Mouse (Mus musculus) layer of hippocampus, adult 9-11 months (tissue): Measurements from ENCODE around the gene Psmb4.
"Not testable (repeated sequence)": the region's sequence is repeated elsewhere in the genome, so short reads cannot be mapped to it uniquely, and the experiment has no call there.

Experiments
- DNase-seq: peaks from one replicate; pipeline ENCODE4 v3.0.0; 2022

Psmb4 gene

DNA sequence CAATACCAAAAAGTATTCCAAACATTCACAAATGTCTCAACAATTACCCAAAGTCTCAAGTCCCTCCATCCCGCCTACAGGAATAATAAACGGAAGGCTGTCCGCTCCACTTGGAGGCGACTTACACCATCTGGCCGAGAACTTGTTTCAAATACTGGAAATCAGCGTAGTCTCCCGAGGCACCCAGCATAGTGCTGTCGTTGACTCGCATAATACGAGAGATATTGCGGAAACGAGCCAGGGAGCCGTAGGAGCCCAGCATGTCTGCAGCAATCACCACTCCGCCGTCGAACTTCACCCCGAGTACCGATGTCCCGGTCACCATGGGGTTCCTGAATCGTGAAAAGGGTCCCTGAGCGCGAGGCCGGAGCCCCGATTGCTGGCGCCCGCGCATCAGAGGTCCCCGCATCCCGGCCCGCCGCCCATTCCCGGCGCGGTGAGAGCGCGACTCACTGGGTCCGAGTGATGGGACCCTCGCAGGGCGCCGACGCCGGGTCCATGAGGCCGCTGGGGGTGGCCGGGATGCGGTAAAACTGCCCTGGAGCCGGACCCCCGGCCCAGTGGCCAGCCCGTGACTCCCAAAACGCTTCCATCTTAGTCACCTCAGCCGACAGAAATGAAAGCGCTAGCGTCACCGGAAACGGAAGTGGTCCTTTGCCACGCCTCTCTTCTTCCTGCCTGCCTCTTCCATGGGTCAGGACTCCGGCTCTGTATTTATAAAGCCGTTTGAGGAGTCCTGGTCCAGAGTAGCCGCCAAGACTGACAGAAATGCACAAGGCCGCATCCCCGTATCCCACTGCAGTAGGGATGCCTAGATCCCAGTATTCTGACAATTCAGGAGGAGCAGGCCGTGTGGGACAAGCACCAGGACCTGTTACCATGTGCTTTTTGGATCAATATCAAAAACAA is at the start of gene Psmb4:
TSS of gene Psmb4 (minus strand) at position 646 of the 909 bp plus-strand sequence.
- peak; percentile 86 for DNase-seq

DNA sequence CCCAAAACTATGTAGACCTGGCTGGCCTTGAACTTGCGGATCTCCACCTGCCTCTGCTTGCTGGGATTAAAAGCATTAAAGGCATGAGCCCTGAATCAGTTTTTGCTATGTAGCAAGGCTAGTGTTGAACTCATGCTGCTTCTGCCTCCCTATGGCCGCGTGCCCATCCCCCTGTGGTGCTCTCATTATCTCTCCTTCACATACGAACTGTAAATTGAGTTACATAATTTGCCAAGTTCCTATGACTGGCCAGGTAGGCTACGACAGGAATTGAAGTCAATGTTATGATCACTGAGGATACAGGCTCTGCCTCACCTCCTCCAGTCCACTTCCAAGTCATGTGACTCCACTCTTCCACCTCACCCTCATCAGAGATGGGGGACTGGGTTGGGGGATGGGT is 49.4 kb upstream of the Psmb4 start:
- DNase-seq: not testable (repeated sequence)

DNA sequence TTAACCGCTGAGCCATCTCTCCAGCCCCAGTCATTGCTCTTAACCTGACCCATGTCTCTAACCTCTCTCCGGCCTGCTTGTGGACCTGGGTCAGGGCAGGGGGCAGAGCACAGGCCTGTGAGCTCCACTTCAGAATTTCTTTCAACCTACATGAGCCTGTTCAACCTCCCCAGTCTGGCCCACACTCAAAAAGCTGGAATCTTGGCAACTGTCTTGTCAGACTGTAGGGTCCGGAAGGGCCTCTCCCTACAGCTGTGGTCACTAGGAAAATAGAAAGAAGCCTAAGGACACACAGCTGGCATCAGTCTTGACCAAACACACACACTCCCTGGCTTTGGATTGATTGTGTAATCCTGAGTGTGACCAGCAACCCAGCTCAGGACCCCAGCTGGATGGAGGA is 48.6 kb upstream of the Psmb4 start:
- DNase-seq: not testable (repeated sequence)

DNA sequence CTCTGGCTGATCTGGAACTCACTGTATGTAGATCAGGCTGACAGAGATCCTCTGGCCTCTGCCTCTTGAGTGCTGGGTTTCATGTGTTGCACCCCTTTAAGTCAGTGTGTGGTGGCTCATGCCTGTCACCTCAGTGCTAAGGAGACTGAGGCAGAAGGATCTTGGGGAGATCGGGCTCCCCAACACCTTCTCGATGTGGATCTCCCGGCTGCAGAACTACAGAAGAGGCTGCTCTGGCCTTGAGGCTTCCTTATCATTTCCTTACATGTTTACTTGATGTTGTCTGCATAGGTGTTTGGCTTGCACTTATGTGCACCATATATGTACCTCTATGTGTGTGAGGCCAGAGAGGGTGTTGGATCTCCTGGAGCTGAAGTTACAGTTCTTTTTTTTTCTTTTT is 47.8 kb upstream of the Psmb4 start:
- DNase-seq: not testable (repeated sequence)

DNA sequence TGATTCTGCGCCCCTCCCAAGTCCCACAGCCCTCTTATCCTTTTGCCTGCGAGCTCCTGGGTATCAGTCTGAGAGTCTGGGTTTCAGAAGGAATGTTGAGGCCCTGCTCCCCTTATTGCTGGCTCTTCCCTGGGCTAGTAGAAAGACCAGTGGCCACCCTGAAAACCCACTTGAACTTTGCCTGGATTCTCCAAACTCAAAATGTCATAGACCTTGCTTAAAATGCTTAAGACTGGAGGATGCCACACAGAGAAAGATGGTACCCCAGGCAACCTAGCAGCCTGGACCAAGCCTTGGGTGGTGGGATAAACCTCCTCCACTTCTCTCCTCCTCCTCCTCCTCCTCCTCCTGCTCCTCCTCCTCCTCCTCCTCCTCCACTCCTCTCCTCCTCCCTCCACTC is 46.8 kb upstream of the Psmb4 start:
- DNase-seq: not testable (repeated sequence)

DNA sequence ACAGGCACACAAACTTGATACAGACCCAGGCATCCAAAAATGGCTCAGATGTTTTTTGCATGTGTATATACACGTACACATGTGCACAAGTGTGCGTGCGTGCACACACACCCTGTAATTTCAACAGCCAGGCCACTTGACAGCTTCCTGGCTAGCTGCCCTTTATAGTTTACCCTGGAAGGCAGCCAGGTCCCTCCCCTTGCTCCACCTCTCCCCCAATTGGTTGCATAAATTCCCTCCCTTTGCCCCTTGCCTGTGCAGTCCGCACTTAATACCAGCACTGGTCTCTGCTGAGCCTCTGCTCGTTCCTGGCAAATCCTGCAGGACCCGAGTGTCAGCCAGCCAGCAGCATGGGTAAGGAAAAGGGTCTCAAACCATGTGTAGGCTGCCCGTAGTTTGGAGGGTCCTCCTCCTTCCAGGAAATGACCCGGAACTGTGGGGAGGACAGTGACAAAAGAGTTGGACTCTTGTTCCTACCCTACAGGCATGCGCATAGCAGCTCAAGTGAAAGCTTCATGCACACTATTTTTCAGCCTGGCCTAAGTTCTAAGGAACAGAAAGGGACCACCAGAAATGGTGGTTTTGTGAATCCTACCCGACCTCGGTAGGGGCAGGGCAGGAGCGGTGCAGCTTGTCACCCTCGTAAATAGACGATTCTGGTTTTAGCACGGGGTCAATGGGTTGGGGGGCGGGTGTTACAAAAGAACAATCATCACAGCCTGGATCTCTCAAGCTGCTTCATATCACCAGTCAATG is 46.2 kb upstream of the Psmb4 start, which contains the start of gene Selenbp1:
TSS of gene Selenbp1 (plus strand) at position 248 of the 756 bp plus-strand sequence.
- peak; percentile 62 for DNase-seq

DNA sequence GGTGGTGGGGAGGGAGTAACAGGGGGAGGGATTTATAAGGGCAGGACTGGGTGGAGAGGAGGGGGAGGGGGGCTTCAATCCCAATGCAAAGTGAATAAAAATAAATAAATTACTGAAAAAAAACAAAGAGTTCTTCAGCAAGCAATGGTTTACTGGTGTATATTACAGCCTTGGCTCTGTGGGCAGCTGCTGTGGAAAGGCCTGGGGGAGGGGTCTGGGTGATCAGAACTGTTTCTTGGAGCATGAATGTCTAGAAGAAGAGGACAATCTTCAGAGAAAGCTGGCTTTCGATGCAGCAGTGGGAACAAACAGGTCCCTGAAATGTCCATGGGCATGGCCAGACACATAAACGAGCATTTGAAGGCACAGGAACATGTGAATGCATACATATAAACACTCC is 45.5 kb upstream of the Psmb4 start:
- DNase-seq: not testable (repeated sequence)

DNA sequence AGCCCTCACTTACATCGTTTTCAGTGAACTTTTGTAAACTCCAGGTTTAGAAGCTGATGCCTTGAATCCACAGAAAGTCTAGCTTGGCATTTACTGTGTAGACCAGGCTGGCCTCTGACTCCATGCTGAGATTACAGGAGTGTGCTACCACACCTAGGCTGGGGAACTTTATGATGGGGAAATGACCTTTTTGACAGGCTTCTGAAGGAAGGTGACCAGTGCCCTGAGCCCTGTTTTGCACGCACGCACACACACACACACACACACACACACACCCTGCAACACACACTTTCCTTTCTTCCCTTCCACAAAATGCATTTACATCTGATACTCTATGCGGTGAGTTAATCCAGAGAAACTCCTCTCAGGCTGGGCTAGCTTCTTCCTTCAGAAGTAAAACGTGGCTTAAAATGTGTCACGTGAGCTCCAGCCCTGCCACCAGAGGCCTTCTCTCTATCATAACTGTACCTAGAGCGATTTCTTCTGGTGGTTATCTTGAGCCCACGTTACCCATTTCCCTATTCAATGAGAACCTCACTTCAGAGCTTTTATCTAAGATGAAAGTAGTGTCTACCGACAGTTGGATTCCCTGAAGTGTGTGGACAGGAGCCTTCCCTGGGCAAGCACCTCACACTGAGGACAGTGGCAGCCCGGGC is 44.8 kb upstream of the Psmb4 start:
- DNase-seq: not testable (repeated sequence)

DNA sequence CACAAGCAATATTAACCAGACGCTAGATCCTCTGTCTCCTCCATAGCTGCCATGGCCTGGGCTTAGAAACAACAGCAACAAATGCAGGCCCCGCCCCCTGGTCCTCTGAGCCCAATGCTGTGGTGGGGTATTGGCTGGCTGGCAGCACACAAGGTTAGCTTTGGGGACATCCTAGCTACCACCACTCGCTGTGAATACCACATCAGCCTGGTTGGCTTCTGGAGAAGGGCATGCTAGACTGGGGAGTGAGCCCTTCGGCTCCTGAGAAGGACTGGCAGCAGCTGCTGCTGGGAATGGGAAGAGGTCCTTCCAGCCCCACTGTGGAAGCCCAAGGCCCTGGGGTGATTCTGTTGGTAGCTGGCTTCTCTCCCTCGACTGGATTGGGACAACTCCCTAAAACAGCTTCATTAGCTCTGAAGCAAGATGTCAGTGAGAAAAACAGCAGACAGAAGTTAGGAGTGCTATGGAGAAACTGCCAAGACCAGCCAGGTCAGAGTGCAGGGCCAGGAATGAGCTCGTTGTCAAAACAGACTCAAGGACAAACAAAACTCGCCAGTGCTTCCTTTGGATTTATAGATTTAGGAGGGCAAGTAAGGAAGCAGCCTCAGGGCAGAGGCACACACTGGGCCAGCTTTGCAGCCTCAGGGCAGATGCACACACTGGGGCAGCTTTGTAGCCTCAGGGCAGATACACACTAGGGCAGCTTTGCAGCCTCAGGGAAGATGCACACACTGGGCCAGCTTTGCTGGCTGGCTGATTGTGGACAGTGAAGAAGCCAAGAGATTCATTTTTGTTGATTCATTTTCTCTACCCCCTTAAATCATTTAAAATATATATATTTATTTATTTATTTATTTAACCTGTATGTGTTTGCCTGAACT is 43.9 kb upstream of the Psmb4 start:
- DNase-seq: not testable (repeated sequence)

DNA sequence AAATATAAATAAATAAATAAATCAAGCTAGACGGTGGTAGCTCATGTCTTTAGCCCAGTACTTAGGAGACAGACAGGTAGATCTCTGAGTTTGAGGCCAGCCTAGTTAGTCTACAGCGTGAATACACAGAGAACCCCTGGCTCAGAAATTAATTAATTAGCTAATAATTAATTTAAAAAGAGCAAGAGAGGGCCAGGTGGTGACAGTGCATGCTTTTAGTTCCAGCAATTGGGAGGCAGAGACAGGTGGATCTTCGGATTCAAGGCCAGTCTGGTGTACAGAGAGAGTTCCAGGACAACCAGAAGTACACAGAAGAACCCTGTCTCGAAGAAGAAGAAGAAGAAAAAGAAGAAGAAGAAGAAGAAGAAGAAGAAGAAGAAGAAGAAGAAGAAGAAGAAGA is 42.2 kb upstream of the Psmb4 start:
- DNase-seq: not testable (repeated sequence)

DNA sequence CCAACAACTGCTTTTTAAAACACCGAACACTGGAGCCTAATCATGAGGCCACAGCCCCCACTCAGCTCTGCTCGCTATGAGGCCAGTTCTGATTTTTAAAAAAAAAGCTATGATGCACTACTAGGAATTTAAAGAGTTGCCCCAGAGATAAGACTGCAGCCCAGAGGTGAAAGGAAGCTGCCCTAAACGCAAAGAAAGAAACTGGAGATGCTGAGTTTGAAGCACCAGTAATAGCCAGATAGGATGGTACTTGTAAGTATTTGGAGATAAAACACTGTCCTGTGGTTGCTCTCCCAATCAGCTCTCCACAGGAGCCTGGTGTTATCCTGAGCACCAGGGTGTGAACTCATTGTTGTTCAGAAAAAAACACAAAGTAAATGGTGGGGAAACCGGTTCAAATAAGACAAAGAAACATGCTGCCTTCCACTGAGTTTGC is 39.6 kb upstream of the Psmb4 start:
- DNase-seq: not testable (repeated sequence)

DNA sequence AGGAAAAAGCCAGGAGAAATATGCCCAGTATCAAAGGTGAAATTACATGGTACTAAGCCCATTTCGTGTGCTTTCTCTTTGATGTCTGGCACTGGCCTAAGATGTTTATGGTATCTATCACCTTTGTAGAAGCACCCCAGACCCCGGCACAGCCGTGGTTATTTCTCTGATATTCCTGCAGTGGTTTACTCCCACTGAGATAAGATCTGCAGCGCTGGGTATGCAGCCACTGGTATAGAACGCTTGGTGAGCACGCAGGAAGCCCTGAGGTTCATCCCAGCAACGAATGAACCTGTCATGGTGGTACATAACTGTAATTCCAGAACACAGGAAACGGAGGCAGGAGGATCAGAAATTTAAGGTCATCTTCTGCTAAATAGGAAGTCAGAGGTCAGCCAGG is 37.9 kb upstream of the Psmb4 start:
- no peak for DNase-seq

DNA sequence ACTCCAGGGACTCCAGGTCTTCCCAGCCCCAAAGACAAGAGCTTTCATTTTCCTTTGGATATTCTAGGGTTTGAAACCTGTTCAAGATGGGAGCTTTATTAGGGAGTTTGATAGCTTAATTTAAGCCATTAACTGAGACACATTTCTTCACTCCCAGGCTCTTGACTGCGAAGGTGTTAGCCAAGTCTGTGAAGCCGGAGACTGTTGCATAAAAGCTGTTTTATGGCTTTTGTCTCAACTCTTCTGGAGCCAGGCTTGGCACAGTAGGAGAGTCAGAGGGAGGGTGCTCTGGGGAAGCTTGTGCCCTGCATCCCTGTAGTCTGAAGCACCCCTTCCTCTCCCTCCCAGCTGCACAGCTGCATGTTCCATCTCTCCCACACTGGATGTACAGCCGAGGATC is 35.6 kb upstream of the Psmb4 start:
- DNase-seq: no peak

DNA sequence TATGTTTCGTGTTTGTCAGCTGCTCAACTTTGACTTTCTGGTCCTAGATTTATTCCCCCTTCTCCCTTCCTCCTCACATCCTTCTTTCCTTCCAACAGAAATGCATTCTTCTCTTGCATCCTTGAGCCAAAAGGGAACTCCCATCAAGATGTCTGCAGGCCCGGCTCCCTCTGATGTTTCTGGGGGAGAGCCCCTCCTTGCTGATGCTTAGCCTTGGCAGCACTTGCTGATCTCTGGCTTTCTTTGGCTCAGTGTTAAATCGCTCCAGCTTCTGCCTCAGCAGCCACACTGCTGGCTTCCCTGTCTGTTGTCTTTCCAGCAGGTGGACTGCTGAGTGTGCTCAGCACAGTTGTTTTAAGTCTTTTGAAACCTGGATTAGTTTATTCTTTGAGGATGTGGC is 34.3 kb upstream of the Psmb4 start:
- no peak for DNase-seq

DNA sequence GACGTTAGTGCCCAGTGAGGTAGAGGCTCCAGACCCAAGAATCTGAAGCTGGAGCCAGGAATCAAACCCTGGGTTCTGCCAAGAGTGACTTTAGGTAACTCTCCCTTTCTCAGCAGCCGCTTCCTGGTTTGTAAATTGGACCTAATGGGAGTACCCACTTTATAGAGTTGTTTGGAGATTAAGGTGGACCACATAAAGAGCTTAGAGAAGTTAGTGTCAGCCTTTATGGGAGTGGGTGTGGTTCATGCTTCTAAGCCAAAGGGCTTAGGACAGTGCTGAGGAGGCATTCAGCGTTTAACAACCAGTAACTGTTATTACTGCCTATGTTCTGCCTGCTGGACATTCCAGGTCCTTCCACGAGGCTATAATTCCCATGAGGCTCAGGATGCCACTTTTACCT is 32.1 kb upstream of the Psmb4 start:
- DNase-seq: no peak

DNA sequence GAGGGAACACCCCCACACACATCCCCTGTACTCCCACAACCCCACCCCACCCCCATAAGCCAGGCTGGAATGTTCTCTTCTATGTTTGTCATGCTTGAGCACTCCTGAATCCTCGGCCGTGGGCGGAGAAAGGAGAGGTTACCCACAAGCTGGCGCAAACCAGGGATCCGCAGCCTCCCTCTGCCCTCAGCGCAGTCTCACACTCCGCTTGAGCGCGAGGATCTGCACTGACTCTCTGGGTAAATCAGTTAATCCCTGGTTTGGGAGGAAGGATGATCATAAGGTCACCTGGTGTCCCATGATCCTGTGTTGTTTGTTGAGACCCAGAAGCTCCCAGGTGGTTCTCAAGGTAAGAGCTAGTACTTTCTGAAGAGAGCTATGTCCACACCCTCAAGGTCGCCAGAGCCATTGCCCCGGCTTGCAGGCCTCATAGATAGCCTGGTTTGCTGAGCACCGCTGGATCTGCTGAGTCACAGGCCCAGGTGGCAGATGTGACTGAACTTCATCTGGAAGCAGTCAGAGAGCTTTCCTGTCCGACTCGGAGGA is 31.1 kb upstream of the Psmb4 start:
- peak; percentile 22 for DNase-seq

DNA sequence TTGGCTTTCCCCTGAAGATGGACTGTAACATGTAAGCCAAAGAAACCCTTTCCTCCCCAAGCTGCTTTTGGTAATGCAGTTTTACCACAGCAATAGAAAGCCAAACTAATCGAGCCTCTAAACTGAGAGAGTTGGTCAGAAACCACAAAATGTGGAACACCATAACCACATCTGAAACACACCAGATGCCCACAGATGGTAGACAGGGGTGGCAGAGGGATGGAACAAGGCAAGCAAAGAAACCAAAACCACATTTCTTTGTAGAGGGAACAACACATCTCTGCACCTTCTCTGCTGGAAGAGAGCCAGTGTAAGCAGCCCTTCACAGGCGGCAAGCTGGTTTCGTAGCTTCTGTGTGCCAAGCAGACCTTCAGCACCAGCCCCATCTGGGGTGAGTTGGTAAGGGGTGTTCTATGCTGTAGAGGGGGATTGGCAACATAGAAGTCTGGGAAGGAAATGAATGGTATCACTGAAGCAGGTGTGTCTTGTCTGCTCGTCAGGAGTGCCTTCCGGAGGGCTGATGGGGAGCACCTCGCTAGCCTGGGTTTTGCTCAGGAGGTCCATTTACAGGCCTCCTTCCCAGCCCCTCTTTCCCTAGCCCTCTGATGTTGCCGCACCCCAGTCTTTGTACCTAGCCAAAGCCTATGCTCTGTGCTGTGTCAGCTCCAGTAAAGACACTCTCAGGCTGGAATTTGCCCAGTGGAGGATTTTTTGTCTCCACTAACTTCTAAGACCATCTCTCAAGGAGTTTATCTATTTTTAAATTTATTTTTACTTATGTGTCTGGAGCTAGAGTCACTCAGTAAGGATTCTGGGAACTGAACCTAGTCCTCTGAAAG is 29.4 kb upstream of the Psmb4 start:
- DNase-seq: no peak

DNA sequence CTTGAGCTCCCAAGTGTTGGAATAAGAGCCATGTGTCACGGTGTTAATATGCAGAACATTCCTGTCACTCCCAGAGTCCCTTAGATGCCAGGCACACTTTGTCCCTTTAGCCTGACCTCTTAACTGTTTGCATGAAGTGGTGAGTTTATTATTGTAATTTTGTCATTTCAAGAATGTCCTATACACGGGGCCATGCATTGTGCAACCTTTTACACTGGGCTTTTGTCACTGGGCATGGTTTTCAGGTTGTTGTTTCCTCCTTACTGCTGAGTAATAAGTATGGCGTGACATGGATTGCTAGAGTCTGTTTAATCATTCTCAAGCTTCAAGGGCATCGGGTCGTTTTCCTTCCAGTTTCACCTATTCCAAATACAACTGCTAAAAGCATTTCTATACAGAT is 27.0 kb upstream of the Psmb4 start:
- no peak for DNase-seq

DNA sequence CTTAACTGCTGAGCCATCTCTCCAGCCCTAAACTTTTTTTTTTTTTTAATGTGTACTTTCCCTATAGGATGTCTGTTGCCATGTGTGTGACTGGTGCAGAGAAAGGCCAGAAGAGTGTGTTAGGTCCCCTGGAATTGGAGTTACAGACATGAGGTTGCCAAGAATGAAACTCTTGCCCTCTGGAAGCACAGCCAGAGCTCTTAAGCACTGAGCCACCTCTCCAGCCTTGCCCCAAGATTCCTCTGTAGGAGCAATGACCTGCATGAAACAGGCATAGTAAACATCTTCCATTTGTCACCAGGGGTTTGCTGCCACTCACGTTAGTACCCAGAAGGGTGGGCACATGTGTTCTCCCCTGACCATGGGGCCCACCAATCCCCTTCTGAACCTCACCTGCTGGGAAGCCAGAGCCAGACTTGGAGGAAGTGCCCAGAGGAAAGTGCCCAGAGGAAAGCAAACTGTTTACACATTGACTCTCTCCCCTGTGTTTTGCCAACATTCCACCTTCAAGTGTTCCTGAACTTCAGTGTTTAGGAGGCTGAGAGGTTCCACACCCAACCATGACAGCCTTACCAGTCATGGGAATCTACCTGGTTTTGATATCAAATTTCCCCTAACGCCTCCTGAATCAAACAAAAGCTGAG is 24.4 kb upstream of the Psmb4 start:
- DNase-seq: no peak

DNA sequence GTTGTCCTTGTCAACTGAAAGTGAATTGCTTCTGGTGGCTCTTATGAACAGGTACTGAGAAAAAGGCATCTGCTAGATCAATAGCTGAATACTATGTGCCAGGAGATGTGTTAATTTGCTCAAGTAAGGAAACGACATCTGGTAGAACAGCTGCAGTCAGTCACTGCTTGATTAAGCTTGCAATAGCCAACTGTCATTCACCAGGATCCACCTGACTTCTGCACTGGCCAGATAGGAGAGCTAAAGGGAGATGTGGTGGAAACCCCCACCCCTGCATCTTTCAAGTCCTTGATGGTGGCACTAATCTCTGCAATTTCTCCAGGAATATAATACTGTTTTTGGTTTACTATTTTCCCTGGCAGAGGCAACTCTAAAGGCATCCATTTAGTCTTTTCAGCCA is 19.7 kb upstream of the Psmb4 start:
- no peak for DNase-seq
